Mouse (Mus musculus): ENCODE data around the gene Gdi2.
A peak's percentile ranks its signal among the peaks of the same experiment; 100 is the strongest.

The Gdi2 gene

GRCm38 (mm10) chr13:3547856-3548255, 10.0 kb downstream of the Gdi2 start:
- no peak for DNase-seq

- no peak for DNase-seq
These were observed 25.3 kb downstream of the Gdi2 start for GRCm38 (mm10) chr13:3563130-3563529.

- DNase-seq: no peak
These were observed 26.1 kb downstream of the Gdi2 start for GRCm38 (mm10) chr13:3563953-3564352.

GRCm38 (mm10) chr13:3590789-3591188, 52.9 kb downstream of the Gdi2 start:
- DNase-seq: no peak

GRCm38 (mm10) chr13:3594311-3594710, 56.4 kb downstream of the Gdi2 start:
- DNase-seq: no peak

- no peak for DNase-seq
These were observed 58.4 kb downstream of the Gdi2 start for GRCm38 (mm10) chr13:3596232-3596631.

- DNase-seq: no peak
These were observed 71.9 kb downstream of the Gdi2 start for GRCm38 (mm10) chr13:3609780-3610117.

- peak; percentile 74 to 76 for DNase-seq
These were observed 72.4 kb downstream of the Gdi2 start for GRCm38 (mm10) chr13:3610118-3610794.

- DNase-seq: peak; percentile 95 to 97
These were observed 73.1 kb downstream of the Gdi2 start, which contains the start of gene Fam208b for GRCm38 (mm10) chr13:3610795-3611438. Fam208b (minus strand) TSS chr13:3611108.
